Mouse (Mus musculus): ENCODE measurements at regions not wholly inside any gene's neighbourhood (a gene's known extent, or its start where the extent isn't known, plus 50 kb on each side); places are given as distances from the start of the nearest gene placed in this dataset.

DNA sequence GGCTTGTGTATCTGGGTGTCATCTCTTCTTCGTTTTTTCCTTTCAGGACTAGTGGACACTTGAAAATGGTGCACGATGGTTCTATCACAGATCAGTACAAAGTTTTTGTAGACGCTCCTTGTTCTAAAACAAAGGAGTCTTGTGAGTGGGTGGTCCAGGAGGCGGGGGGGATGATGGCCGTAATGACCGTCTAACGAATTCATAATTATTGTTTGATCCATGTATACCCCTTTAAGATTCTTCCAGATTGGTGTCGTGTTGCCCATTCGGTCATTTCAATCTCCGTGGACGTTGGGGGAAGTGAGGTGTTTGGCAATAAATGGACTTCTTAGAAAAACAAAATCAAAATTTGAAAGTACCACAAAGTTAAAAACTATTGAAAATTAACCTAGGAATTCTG, 183.8 kb downstream of the Basp1 start:
- TF ChIP-seq CTCF (IDR thresholded peaks at IDR 0.05; ENCODE audit: low read depth), result no peak
- no peak for TF ChIP-seq EP300 (IDR thresholded peaks at IDR 0.05; ENCODE audit: low read depth)
